Mouse (Mus musculus): ENCODE measurements around the gene Mustn1. TPM values are rescaled to one million over a fixed set of nuclear protein-coding genes. Genes with fewer than 3 reads are reported as not detected.

The Mustn1 gene
- polyA plus RNA-seq, 1 experiment from 2014 or later, result 0.68 TPM

GRCm38 (mm10) chr14:30875955-30876354, 3.0 kb upstream of the Mustn1 start:
- Histone ChIP-seq H3K4me3 (ENCODE audit: low read depth, low read length) (no peak overlapping the region), H3K4me1 (ENCODE audit: control insufficient read depth, insufficient read depth, low read length) (no peaks in the 10 kb centered on the region), H3K9me3 (replicated peaks; ENCODE audit: control insufficient read depth, low read length, poor library complexity, severe bottlenecking) (no peaks in the 10 kb centered on the region), H3K36me3 (ENCODE audit: control insufficient read depth, insufficient read depth, low read length) (peaks cover 9% of the 10 kb centered on the region; the same call in 1 of the 2 replicates), H3K9ac (ENCODE audit: low read depth, low read length) (no peak overlapping the region), H3K27ac (ENCODE audit: low read length) (no peak overlapping the region), H3K27me3 (ENCODE audit: control insufficient read depth, insufficient read depth, low read depth, low read length) (no peaks in the 10 kb centered on the region), H3K4me2 (ENCODE audit: low read length) (no peak overlapping the region)
- 86% methylated on average over 9 of the region's 9 CpGs for WGBS
- ATAC-seq, result no peak

GRCm38 (mm10) chr14:30876451-30876850, 2.5 kb upstream of the Mustn1 start:
- Histone ChIP-seq H3K27ac (ENCODE audit: low read length) (no peak overlapping the region), H3K9ac (ENCODE audit: low read depth, low read length) (no peak overlapping the region), H3K4me3 (ENCODE audit: low read depth, low read length) (no peak overlapping the region), H3K4me1 (ENCODE audit: control insufficient read depth, insufficient read depth, low read length) (no peaks in the 10 kb centered on the region), H3K36me3 (ENCODE audit: control insufficient read depth, insufficient read depth, low read length) (peaks cover 9% of the 10 kb centered on the region; the same call in 1 of the 2 replicates), H3K4me2 (ENCODE audit: low read length) (no peak overlapping the region), H3K27me3 (ENCODE audit: control insufficient read depth, insufficient read depth, low read depth, low read length) (no peaks in the 10 kb centered on the region), H3K9me3 (replicated peaks; ENCODE audit: control insufficient read depth, low read length, poor library complexity, severe bottlenecking) (no peaks in the 10 kb centered on the region)
- WGBS, result 95% methylated on average over 10 of the region's 10 CpGs
- no peak for ATAC-seq

- H3K9me3 ChIP-seq (replicated peaks; ENCODE audit: control insufficient read depth, low read length, poor library complexity, severe bottlenecking), result no peaks in the 10 kb centered on the region
- peaks cover 9% of the 10 kb centered on the region; the same call in 1 of the 2 replicates for H3K36me3 ChIP-seq (ENCODE audit: control insufficient read depth, insufficient read depth, low read length)
- H3K4me2 ChIP-seq (ENCODE audit: low read length), result no peak overlapping the region
- no peak overlapping the region for H3K4me3 ChIP-seq (ENCODE audit: low read depth, low read length)
- WGBS, result 95% methylated on average over 3 of the region's 3 CpGs
- H3K27ac ChIP-seq (ENCODE audit: low read length), result no peak overlapping the region
- no peak overlapping the region for H3K9ac ChIP-seq (ENCODE audit: low read depth, low read length)
- H3K27me3 ChIP-seq (ENCODE audit: control insufficient read depth, insufficient read depth, low read depth, low read length), result no peaks in the 10 kb centered on the region
- H3K4me1 ChIP-seq (ENCODE audit: control insufficient read depth, insufficient read depth, low read length), result no peaks in the 10 kb centered on the region
- no peak for ATAC-seq
These were observed 1.2 kb upstream of the Mustn1 start for GRCm38 (mm10) chr14:30877827-30878226.

- no peak overlapping the region for H3K27ac ChIP-seq (ENCODE audit: low read length)
- 0 out of 2 replicates have a peak, but pooled peaks cover 2% of the 10 kb centered on the region for H3K36me3 ChIP-seq (ENCODE audit: control insufficient read depth, insufficient read depth, low read length)
- 64% methylated on average over 9 of the region's 9 CpGs for WGBS
- H3K9me3 ChIP-seq (replicated peaks; ENCODE audit: control insufficient read depth, low read length, poor library complexity, severe bottlenecking), result no peaks in the 10 kb centered on the region
- no peak overlapping the region for H3K4me2 ChIP-seq (ENCODE audit: low read length)
- no peaks in the 10 kb centered on the region for H3K4me1 ChIP-seq (ENCODE audit: control insufficient read depth, insufficient read depth, low read length)
- H3K27me3 ChIP-seq (ENCODE audit: control insufficient read depth, insufficient read depth, low read depth, low read length), result no peaks in the 10 kb centered on the region
- H3K9ac ChIP-seq (ENCODE audit: low read depth, low read length), result no peak overlapping the region
- ATAC-seq, result no peak
- H3K4me3 ChIP-seq (ENCODE audit: low read depth, low read length), result no peak overlapping the region
These were observed 794 bp downstream of the Mustn1 start for GRCm38 (mm10) chr14:30879794-30880193.

- 77% methylated on average over 8 of the region's 8 CpGs for WGBS
- no peak overlapping the region for H3K27ac ChIP-seq (ENCODE audit: low read length)
- ATAC-seq, result no peak
- H3K4me3 ChIP-seq (ENCODE audit: low read depth, low read length), result no peak overlapping the region
- 0 out of 2 replicates have a peak, but pooled peaks cover 2% of the 10 kb centered on the region for H3K36me3 ChIP-seq (ENCODE audit: control insufficient read depth, insufficient read depth, low read length)
- no peak overlapping the region for H3K4me2 ChIP-seq (ENCODE audit: low read length)
- no peaks in the 10 kb centered on the region for H3K27me3 ChIP-seq (ENCODE audit: control insufficient read depth, insufficient read depth, low read depth, low read length)
- H3K9ac ChIP-seq (ENCODE audit: low read depth, low read length), result no peak overlapping the region
- H3K9me3 ChIP-seq (replicated peaks; ENCODE audit: control insufficient read depth, low read length, poor library complexity, severe bottlenecking), result no peaks in the 10 kb centered on the region
- H3K4me1 ChIP-seq (ENCODE audit: control insufficient read depth, insufficient read depth, low read length), result no peaks in the 10 kb centered on the region
These were observed 1.3 kb downstream of the Mustn1 start for GRCm38 (mm10) chr14:30880251-30880650.

GRCm38 (mm10) chr14:30880811-30881717, 2.1 kb downstream of the Mustn1 start:
- Histone ChIP-seq H3K4me3 (ENCODE audit: low read depth, low read length) (no peak overlapping the region), H3K27me3 (ENCODE audit: control insufficient read depth, insufficient read depth, low read depth, low read length) (no peaks in the 10 kb centered on the region), H3K4me2 (ENCODE audit: low read length) (no peak overlapping the region), H3K4me1 (ENCODE audit: control insufficient read depth, insufficient read depth, low read length) (no peaks in the 10 kb centered on the region), H3K9me3 (replicated peaks; ENCODE audit: control insufficient read depth, low read length, poor library complexity, severe bottlenecking) (no peaks in the 10 kb centered on the region), H3K27ac (ENCODE audit: low read length) (no peak overlapping the region), H3K36me3 (ENCODE audit: control insufficient read depth, insufficient read depth, low read length) (no peaks in the 10 kb centered on the region), H3K9ac (ENCODE audit: low read depth, low read length) (no peak overlapping the region)
- ATAC-seq, result no peak
- 90% methylated on average over 17 of the region's 17 CpGs for WGBS

- Histone ChIP-seq H3K4me1 (ENCODE audit: control insufficient read depth, insufficient read depth, low read length) (no peaks in the 10 kb centered on the region), H3K27me3 (ENCODE audit: control insufficient read depth, insufficient read depth, low read depth, low read length) (no peaks in the 10 kb centered on the region), H3K9ac (ENCODE audit: low read depth, low read length) (no peak overlapping the region), H3K27ac (ENCODE audit: low read length) (no peak overlapping the region), H3K9me3 (replicated peaks; ENCODE audit: control insufficient read depth, low read length, poor library complexity, severe bottlenecking) (no peaks in the 10 kb centered on the region), H3K4me2 (ENCODE audit: low read length) (no peak overlapping the region), H3K4me3 (ENCODE audit: low read depth, low read length) (no peak overlapping the region), H3K36me3 (ENCODE audit: control insufficient read depth, insufficient read depth, low read length) (no peaks in the 10 kb centered on the region)
- WGBS, result 90% methylated on average over 3 of the region's 3 CpGs
- no peak for ATAC-seq
These were observed 2.7 kb downstream of the Mustn1 start for GRCm38 (mm10) chr14:30881718-30882108.

- 13% methylated on average over 3 of the region's 3 CpGs for WGBS
These were observed 6.3 kb downstream of the Mustn1 start for GRCm38 (mm10) chr14:30885298-30885697.

GRCm38 (mm10) chr14:30886204-30886603, 7.2 kb downstream of the Mustn1 start, which contains the start of gene Itih4:
Gene Itih4 (plus strand): TSS chr14:30886476.
- Histone ChIP-seq H3K9me3 (replicated peaks; ENCODE audit: control insufficient read depth, low read length, poor library complexity, severe bottlenecking) (no peaks in the 10 kb centered on the region), H3K4me3 (ENCODE audit: low read depth, low read length) (no peak within 1 kb of the TSS), H3K27ac (ENCODE audit: low read length) (no peak within 1 kb of the TSS), H3K4me2 (ENCODE audit: low read length) (no peak within 1 kb of the TSS), H3K27me3 (ENCODE audit: control insufficient read depth, insufficient read depth, low read depth, low read length) (no peaks in the 10 kb centered on the region), H3K4me1 (ENCODE audit: control insufficient read depth, insufficient read depth, low read length) (no peaks in the 10 kb centered on the region), H3K9ac (ENCODE audit: low read depth, low read length) (no peak within 1 kb of the TSS), H3K36me3 (ENCODE audit: control insufficient read depth, insufficient read depth, low read length) (no peaks in the 10 kb centered on the region)
- WGBS, result 92% methylated on average over 3 of the region's 3 CpGs
- ATAC-seq, result no peak

More at GRCm38 (mm10) chr14:30885298-30885697, 6.3 kb downstream of the Mustn1 start:
- Histone ChIP-seq H3K9me3 (replicated peaks; ENCODE audit: control insufficient read depth, low read length, poor library complexity, severe bottlenecking) (no peaks in the 10 kb centered on the region), H3K4me1 (ENCODE audit: control insufficient read depth, insufficient read depth, low read length) (no peaks in the 10 kb centered on the region), H3K36me3 (ENCODE audit: control insufficient read depth, insufficient read depth, low read length) (no peaks in the 10 kb centered on the region), H3K4me3 (ENCODE audit: low read depth, low read length) (no peak overlapping the region), H3K27ac (ENCODE audit: low read length) (no peak overlapping the region), H3K9ac (ENCODE audit: low read depth, low read length) (no peak overlapping the region), H3K27me3 (ENCODE audit: control insufficient read depth, insufficient read depth, low read depth, low read length) (no peaks in the 10 kb centered on the region), H3K4me2 (ENCODE audit: low read length) (no peak overlapping the region)
- ATAC-seq, result no peak

All from midbrain, embryonic 16.5 days (tissue).